Mouse (Mus musculus) thymus, adult 2 months (tissue): ENCODE data around the gene Hspg2.

Experiments
- CTCF ChIP-seq: fragments of 200-500 bp; IDR thresholded peaks from 2 replicates; pipeline ENCODE4 v1.5.1; 2012; ENCODE audit warnings: mild to moderate bottlenecking, control low read depth, low read length, moderate library complexity, borderline replicate concordance; ENCODE audit not compliant: control insufficient read depth, poor library complexity, insufficient read depth; ENCODE audit errors: extremely low read depth
- POLR2A ChIP-seq: fragments of 200-500 bp; IDR thresholded peaks from 2 replicates; pipeline ENCODE4 v1.6.1; 2012; ENCODE audit warnings: mild to moderate bottlenecking, low read length, control low read depth, moderate library complexity; ENCODE audit not compliant: control insufficient read depth, poor library complexity, insufficient read depth; ENCODE audit errors: extremely low read depth

DNA sequence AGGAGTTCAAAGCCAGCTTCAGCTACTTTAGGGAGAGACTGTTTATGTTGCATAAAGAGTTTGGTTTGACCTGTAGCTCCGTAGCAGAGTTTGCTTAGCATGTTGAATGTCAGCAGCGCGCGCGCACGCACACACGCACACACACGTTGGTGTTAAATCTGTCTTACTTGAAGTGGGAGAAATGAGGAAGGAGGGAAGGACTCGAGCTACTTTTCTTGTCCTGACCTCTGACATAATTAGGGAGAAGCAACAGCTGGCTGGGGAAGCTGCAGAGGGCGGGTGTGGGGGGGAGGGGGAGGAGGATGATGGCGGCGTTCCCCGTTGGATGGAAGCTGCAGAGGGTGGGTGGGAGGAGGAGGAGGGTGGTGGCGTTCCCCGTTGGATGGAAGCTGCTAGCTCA is 141.7 kb downstream of the Hspg2 start:
- TF ChIP-seq CTCF (no peak), POLR2A (no peak)
